Mouse (Mus musculus): ENCODE measurements at regions not wholly inside any gene's neighbourhood (a gene's known extent, or its start where the extent isn't known, plus 50 kb on each side); places are given as distances from the start of the nearest gene placed in this dataset.

DNA sequence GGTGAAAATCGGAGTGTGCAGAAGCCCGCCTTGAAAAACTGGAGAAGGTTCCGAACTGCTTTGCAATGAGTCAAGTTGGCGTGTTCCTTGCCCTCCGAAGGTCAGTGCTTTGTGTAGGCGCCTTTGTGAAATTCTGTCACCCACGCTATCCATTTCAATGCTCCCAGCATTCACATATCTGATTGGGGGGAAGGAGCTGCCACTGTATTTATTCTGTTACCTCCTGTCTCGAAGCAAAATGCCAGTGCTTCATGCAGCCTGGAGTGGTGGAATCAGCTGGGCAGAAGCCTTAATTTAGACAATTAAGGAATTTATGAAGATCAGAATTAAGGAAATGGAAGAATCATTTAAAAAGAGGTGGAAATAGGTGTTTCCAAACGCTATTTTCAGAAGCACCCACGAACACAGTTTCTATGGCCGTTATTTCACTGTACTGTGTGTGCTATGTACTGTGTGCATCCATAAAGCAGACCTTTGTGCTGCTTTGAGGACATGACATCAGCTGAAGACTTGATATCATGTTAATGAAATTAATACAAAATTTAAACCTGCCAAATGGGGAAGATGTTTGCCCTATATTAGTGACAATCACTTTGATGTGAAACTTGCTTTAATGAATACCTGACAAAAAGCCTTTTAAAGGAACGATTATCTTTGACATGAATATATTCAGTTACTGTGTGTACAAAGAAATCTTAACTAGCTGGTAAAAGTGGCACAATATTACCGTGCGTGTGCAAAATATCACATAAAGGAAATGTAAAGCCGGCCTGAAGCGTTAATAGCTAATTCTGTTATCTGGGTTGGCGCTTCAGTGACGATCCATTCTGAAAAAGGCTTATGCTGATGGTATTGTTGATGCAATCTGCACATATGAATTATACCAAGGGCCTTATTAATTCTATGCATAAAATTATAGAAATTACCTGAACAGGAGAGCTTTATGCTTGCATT, 72.9 kb upstream of the Gls start:
- DNase-seq (ENCODE audit: low read depth, low spot score): no peak

DNA sequence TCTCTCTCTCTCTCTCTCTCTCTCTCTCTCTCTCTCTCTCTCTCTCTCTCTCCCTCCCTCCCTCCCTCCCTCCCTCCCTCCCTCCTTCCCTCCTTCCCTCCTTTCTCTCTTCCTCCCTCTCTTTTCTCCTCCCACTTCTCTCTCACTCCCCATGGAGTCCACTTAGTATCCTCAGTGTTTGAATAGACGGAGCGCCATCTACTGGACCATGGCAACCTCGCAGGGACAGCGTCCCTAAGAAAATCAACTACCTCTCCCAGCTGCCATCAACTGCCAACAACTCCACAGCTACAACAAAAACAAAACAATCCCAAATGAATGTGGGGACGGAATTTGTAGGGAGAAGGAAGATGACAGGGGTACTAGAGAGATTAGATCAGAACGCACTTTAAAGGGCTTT, 69.5 kb upstream of the Gls start:
- peak; percentile 50 for DNase-seq (ENCODE audit: low read depth, low spot score)

DNA sequence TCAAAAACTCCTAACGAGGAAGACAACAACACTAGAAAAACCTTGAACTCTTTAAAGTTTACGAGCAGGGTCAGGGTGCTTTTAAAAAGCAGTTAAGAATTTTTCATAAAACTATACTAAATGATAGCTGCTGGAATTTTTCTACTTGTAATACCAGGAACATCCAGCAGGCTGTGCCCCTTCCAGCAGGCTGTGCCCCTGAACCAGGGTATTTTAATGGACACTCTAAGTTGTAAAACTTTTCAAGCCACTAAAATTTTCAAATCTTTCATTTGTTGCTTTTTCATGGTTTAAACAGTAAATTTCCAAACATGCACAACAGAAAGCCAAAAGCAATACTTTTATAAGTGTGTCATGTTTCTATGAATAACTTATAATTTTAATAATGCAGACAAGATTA, 68.2 kb upstream of the Gls start:
- DNase-seq (ENCODE audit: low read depth, low spot score): no peak

DNA sequence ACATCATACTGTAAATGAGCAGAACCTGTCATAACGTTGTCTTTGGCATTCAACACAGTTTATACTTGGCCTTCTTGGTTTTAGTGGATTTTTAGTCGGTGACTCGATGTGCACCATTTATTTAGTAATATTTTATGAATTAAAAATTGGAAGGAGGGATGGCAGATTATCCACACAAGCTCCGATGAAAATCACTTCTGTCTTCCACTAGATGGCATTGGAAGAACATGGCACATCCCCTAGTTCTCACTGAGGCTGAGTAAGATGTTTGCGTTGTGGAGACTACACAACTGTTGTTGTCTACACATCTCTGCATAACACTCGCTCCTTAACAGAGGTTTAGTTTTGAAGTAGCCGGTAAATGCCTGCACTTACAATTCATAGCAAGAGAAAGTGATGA, 66.5 kb upstream of the Gls start:
- no peak for DNase-seq (ENCODE audit: low read depth, low spot score)

- no peak for DNase-seq (ENCODE audit: low read depth, low spot score)
These were observed 65.3 kb upstream of the Gls start for GRCm38 (mm10) chr1:52298336-52298735.

DNA sequence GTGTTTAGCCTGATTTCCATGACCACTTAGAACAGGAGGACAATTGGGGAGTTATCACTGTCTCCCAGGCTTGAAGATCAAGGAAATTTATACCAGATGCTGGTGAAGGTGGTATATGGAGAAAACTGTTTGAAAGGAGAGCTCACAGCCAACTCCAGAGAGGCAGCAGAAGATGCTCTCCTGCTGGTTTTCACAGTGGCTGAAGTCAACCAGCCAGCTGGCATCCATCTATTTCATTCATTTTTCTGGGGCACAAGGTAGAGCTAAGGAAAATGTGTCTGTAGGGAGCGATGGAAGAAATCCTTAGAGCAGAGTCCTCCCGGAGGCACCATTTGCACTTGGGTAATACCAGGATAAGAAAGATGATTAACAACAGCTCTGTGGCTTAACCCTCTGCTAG, 63.1 kb upstream of the Gls start:
- no peak for DNase-seq (ENCODE audit: low read depth, low spot score)

GRCm38 (mm10) chr1:52294521-52294920, 61.5 kb upstream of the Gls start:
- no peak for DNase-seq (ENCODE audit: low read depth, low spot score)

DNA sequence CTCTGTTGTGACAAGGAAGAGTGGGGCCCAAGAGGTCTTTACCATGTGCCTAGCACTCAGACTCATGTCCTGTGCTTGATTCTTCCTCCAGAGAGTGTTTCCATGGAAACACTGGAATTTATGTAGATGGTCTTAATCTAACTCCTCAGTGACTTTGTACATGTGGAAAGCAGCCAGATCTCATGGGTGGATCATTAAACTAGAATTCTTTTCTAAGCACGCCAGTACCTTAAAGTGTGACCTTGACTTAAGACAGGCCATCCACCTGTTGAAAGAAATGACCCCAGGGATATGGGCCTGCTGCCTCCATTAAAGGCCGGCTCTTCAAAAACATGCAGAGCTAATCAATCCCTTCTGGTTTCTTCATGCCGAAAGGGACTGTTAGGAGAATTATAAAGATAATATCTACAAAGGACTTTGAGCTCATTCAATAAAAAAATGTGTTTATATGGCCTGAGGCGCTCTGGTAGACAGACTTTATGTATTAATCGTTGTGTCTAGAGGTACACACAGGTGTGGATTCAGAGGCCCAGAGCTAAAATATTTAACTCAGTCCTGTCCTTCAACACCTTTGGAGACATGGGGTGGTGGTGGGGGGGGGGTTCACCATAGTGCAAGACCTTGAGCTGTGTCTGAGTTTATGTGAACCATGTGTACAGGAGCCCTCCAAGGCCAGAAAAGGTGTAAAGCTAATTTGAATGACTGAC, 60.5 kb upstream of the Gls start:
- DNase-seq (ENCODE audit: low read depth, low spot score): no peak
